Mouse (Mus musculus): ENCODE measurements around the gene Nudt19.
A peak's percentile ranks its signal among the peaks of the same experiment; 100 is the strongest.
"Not testable (repeated sequence)": the region's sequence is repeated elsewhere in the genome, so short reads cannot be mapped to it uniquely, and the experiment has no call there.

Nudt19 gene

GRCm38 (mm10) chr7:35556205-35556603 is at the start of gene Nudt19:
Gene Nudt19 (minus strand): TSS chr7:35556304.
- DNase-seq (ENCODE audit: inconsistent age in 2 of 2, low spot score in 1 of 2): no peak

DNA sequence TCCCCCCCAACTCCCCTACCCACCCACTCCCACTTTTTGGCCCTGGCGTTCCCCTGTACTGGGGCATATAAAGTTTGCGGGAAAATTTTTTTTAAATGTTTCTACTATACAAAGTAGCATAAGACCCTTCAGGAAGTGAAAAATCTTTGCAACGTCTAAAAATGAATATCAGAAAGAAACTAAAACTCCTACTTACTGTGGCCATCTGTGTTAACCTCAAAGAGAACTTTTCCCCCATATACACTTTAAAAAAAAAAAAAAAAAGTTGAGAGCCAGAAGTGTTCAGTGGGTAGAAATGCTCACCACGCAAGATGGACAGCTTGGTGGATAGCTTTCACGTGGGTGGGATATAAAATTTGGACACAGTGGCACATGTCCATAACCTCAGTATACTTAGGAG is 46.7 kb upstream of the Nudt19 start:
- no peak for DNase-seq (ENCODE audit: inconsistent age in 2 of 2, low spot score in 1 of 2)

DNA sequence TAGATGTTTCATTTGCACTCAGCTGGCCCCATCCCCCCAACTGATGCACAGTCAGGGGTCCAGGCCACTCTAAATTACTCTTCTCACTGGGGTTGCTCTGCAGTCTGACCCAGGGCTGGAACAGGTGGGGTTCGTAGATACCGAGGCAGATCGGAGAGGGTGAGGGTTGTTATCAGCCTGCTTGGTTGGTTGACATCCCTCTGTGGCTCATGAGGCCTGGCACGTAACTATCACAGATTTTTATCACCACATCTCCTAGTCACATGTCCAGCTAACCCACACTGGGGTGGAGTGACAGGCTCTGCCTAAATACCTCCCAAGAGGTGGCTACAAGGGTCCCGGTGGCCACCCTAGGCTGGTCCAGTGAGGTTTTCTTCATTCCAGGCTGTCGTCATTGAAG is 45.0 kb upstream of the Nudt19 start:
- DNase-seq (ENCODE audit: inconsistent age in 2 of 2, low spot score in 1 of 2): no peak

DNA sequence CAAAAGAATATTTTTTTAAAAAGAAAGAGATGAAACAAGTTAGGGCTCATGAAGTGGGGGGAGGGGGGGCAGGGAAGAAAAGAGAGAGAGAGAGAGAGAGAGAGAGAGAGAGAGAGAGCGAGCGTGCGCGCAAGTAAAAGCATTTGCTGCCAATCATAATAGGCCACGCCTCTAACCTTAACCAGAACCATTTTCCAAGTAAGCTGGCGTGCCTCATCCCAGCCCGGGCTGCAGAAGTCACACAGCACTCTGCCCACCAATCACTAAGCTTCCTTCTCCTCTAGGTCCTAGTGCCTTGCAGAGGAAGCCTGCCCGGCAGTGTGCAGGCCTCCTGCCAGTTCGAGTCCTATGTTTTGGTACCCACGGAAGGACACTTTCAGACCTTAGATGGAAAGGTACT is 43.9 kb upstream of the Nudt19 start:
- no peak for DNase-seq (ENCODE audit: inconsistent age in 2 of 2, low spot score in 1 of 2)

DNA sequence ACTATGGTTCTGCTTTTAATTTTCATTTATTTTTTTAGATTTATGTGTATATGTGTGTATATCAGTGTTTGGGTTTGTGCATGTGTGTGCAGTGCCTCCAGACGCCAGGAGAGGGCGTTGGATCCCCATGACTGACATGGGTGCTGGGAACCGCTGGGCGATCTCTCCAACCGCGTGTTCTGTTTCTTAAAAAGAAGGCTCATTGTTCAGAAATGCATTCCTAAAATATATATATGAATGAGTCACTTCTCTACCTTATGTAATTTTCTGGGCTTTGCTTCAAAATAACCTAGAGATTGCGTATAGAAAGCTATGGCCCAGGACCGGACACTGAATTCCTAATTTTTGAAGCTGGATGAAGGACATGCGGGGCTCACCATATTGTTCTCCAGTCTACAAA is 43.4 kb upstream of the Nudt19 start:
- DNase-seq (ENCODE audit: inconsistent age in 2 of 2, low spot score in 1 of 2): no peak

- DNase-seq (ENCODE audit: inconsistent age in 2 of 2, low spot score in 1 of 2): no peak
Measured at GRCm38 (mm10) chr7:35594311-35594710, 38.2 kb upstream of the Nudt19 start.

- peak in 1 of 2 experiments; percentile 58 for DNase-seq (ENCODE audit: inconsistent age in 2 of 2, low spot score in 1 of 2)
Measured at GRCm38 (mm10) chr7:35590731-35591191, 34.7 kb upstream of the Nudt19 start.

GRCm38 (mm10) chr7:35589485-35589884 is 33.4 kb upstream of the Nudt19 start:
- DNase-seq (ENCODE audit: inconsistent age in 2 of 2, low spot score in 1 of 2): no peak

DNA sequence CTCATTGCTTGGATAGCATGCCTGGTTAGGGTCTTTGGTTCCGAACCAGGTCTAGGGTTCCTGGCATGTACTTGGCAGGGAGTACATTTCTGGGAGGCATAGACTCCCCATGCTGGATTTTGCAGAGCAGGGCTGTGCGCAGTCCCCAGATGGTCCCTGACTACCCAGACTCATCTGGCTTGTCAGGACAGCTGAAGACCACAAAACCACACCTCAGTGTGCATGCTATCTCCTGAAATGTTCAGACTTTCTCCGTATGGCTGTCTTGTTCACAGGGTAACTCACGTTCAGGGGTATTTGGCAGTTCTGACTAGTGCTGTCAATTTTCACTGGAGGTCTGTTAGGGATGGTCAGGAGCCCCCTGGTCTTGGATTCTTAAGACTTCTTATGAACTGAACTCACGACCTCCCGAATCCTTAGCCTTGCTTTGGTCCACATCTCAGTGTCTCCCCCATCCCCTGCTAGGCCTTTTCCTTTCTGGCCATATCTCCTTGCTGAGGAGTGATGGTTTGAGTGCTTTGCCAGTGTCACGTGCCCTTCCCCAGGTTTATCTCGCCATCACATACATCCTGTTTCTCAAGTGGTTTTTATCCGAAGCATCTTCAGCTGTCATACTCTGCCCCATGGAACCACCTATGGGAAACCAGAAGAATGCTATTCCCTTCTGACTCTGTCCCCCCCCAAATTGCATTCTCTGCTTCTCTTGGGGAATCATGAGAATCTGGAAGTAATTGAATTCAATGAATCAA is 32.8 kb upstream of the Nudt19 start:
- DNase-seq (ENCODE audit: inconsistent age in 2 of 2, low spot score in 1 of 2): no peak

DNA sequence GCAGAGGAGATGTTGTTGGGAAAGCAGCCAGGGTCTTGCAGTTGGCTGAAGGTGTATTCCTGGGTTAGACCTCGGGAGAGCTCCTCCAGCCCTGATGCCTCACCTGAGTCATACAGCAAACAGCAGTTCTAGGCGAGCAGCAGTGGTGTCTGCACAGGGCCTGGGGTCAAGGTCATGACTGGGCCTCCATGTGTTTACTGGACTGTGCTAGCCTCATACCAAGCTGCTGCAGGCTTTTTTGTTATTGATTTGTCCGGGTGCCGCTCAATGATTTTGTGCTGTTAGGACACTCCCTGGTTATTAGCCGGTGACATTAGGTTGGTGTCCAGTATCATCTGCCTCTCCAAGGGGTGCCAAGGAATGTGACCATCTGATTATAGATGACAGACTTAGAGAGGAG is 31.6 kb upstream of the Nudt19 start:
- DNase-seq (ENCODE audit: inconsistent age in 2 of 2, low spot score in 1 of 2): peak; percentile 13 to 40

DNA sequence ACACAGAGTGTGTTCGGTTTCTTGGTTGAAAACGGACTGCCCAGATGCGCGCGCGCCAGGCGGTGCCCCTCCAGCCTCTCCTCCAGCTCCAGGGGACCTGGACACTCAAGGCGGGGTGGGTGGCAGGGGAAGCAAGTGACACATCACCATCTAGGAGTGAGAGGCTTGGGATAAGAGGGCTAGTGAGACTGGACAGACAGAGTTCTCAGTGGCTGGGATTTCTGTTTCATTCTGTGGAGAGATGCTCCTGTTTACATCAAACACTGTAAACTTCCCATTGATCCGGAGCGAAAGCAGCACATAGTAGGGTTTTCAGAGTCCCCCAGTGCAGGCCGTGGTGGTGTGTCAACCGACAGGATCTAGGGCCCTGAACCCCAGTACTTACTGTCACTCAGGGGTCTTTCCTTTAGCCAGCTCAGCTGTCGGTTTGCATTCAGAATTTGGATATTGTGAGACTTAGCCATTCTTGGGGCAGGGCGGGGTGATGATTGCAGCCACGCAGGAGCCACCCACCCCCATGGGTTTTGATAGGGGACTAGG is 30.9 kb upstream of the Nudt19 start:
- DNase-seq (ENCODE audit: inconsistent age in 2 of 2, low spot score in 1 of 2): peak; percentile 13 to 23

DNA sequence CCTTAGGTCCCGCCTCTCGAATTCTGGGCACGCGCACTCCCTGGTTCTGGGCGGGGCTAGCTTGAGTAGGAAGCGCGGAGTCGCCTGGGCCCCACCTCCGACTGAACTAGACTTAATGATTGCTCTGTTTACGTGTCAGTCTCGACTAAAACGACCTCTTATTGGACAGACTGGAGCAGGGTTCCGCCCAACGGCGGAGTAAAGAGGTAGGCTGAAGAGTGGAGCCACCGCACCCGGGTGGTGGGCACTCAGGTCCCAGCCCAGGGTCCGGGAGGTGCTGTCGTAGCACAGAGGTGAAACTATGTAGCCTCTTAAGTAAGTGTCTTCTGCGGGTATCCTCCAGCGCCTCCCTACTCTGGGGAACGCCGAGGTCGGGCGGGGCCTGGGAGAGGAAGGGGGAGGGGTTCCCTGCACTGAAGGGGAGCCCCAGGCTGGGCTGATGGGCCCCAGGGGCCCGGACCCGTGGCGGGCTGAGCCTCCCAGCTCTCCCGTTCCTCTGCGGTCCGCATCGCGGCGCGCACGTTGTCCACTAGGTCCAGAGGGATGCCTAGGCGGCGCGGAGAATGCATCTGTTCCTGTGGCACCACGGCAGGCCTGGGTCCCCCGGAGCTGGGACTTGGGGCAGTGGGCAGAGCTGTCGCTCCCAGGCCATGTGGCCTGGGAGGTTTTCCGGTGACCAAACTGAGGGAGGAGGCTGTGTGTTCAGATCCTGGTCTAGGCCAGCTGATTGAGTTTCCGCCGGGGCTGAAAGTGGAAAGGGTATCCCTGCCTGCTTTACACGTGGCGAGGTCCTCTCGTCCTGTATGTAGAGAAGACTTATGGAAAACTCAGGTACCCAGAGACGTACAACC is 30.2 kb upstream of the Nudt19 start, which contains the start of gene Ankrd27:
Gene Ankrd27, plus strand, starts transcription at position 190 of the 851 bp plus-strand sequence.
- DNase-seq (ENCODE audit: inconsistent age in 2 of 2, low spot score in 1 of 2): peak; percentile 96 to 99

GRCm38 (mm10) chr7:35585191-35586054 is 29.3 kb upstream of the Nudt19 start, which contains the start of gene Rgs9bp:
Gene Rgs9bp (minus strand): TSS chr7:35585582.
- peak in 1 of 2 experiments; percentile 56 for DNase-seq (ENCODE audit: inconsistent age in 2 of 2, low spot score in 1 of 2)

DNA sequence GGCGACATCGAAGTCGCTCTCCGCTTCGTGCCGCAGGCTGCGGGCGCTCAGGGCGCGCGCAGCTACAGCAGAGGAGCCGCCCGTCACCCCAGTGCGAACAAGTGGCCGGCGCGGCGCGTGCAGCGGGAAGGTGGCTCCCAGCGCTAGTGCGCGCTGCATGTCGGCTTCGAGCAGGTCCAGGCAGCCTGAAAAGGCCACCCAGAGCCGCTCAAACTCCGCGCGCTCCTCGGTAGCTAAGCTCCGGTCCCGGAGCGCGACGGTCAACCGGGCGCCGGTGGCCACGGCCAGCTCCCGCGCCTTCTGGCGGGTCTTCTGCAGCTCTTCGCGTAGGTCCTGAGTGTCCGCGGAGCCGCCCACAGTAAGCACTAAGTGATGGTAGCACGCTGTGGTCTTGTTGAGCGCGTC is 28.7 kb upstream of the Nudt19 start:
- peak; percentile 36 to 81 for DNase-seq (ENCODE audit: inconsistent age in 2 of 2, low spot score in 1 of 2)

- no peak for DNase-seq (ENCODE audit: inconsistent age in 2 of 2, low spot score in 1 of 2)
Measured at GRCm38 (mm10) chr7:35584068-35584785, 28.1 kb upstream of the Nudt19 start.

- no peak for DNase-seq (ENCODE audit: inconsistent age in 2 of 2, low spot score in 1 of 2)
Measured at GRCm38 (mm10) chr7:35583476-35584025, 27.4 kb upstream of the Nudt19 start.

DNA sequence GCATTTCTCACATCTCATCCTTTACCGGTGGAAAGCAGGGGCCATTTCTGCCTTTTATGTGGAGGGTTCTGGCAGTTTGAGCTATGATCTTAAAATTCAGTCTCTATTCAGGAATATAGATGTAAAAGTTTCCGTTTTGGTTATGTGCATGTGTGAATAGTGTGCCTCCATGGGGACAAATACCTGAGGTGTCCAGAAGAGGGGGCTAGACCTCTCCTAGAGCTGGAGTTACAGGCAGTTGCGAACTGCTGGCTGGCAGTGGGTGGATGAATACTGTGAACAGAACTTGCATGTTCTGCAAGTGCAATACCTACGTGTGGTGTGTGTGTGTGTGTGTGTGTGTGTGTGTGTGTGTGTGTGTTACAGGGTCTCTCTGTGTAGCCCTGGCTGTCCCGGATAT is 26.6 kb upstream of the Nudt19 start:
- DNase-seq (ENCODE audit: inconsistent age in 2 of 2, low spot score in 1 of 2): no peak

GRCm38 (mm10) chr7:35579849-35580248 is 23.7 kb upstream of the Nudt19 start:
- DNase-seq (ENCODE audit: inconsistent age in 2 of 2, low spot score in 1 of 2): peak; percentile 21 to 72

DNA sequence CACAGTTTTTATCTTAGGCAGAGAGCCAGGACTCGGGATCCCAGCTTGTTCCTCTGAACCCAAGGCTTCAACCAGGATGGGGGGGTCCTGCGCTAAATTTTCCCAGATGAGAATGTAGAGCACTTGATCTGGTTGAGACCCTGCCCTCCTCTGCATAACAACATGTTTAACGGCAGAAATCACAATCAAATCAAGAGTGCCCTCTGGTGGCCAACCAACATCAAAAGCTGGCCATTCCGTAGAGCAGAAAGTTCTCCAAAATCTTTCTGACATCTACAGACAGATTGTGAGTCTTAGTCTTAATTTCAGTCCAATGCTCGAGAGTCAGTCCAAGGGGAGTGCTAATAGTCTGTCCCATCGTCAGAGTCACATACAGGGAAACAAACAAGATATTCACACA is 14.8 kb upstream of the Nudt19 start:
- DNase-seq (ENCODE audit: inconsistent age in 2 of 2, low spot score in 1 of 2): peak in 1 of 2 experiments; percentile 50

GRCm38 (mm10) chr7:35569724-35570123 is 13.6 kb upstream of the Nudt19 start:
- DNase-seq (ENCODE audit: inconsistent age in 2 of 2, low spot score in 1 of 2): not testable (repeated sequence)

Data from adrenal gland, adult (tissue).